Mouse (Mus musculus) embryonic fibroblast, embryonic 13.5 days (primary cell): ENCODE measurements around the gene Tprkb. TPM values are rescaled to one million over a fixed set of nuclear protein-coding genes. Genes with fewer than 3 reads are reported as not detected.
"Not testable (repeated sequence)": the region's sequence is repeated elsewhere in the genome, so short reads cannot be mapped to it uniquely, and the experiment has no call there.

Experiments
- H3K27ac ChIP-seq: 2 replicates; pipeline ENCODE4 v1.5.1; 2012; ENCODE audit warnings: low read length, control low read depth, inconsistent platforms; ENCODE audit not compliant: insufficient read depth
- H3K4me1 ChIP-seq: 2 replicates; pipeline ENCODE4 v1.6.1; 2011; ENCODE audit warnings: low read length; ENCODE audit not compliant: control insufficient read depth, insufficient read depth
- H3K4me3 ChIP-seq: 2 replicates; pipeline ENCODE4 v1.5.1; 2011; ENCODE audit warnings: mild to moderate bottlenecking, control low read depth, low read length; ENCODE audit not compliant: insufficient read depth
- CTCF ChIP-seq: IDR thresholded peaks from 2 replicates; pipeline ENCODE4 v1.5.1; 2011; ENCODE audit warnings: mild to moderate bottlenecking, control low read depth, low read length, moderate library complexity, borderline replicate concordance; ENCODE audit not compliant: insufficient read depth
- POLR2A ChIP-seq: IDR thresholded peaks from 2 replicates; pipeline ENCODE4 v1.6.1; 2011; ENCODE audit warnings: low read depth, mild to moderate bottlenecking, control low read depth, low read length, moderate library complexity
- polyA plus RNA-seq: library from polyadenylated mRNA; stranded (reverse); fragments of >200 nt; gene quantifications from 2 replicates; pipeline ENCODE4 v1.2.4, GENCODE M21; 2011; ENCODE audit warnings: low read depth; ENCODE audit not compliant: missing spikeins, insufficient read length

Gene Tprkb
- polyA plus RNA-seq, 1 experiment: 33.1 TPM

DNA sequence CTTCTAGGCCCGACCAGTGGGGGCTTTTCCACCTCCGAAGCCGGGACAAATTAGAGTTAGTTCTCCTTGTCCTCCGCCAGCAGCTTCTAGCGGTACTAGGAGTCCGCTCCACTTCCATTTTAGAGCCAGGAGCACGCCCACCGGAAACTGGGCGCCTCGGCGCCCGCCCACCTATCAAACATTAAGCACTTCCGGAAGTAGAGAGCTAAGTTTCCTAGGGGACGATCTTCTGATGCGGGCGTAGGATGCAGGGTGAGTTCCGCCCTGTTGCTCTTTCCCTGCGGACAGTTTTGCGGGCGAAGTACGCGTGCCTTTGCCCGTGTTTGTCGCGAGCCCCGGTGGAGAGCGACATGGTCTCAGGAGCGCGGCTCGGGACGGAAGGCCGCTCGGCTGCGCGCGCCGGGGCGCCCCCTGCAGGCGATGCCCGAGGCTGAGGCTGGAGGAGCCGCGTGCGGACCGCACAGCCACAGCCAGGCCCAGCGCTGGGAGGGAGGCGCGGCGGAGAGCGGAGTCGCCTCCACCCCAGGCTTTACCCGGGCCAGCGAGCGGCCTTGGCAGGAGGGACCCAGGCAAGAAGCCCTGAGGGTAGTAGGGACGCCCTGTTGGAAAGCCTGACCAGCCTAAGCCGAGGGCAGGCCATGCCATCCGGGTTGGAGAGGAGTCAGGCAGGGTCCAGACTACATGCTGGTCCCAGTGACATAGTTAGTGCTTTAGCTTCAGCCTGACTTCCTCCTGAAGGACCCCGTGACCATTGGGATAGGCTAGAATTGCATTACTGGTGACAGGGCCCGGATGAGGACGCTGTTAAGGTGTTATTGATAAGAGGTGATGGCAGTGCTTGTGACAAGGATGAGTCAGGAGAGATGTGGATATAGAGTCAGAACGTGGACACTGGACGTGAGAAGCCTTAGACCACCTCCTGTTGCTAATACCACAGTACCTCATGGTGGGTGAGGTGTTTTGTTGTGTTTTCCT, 4.2 kb downstream of the Tprkb start, which contains the start of gene Nat8f1:
Gene Nat8f1 (minus strand): TSS at position 149 of the 975 bp plus-strand sequence.
- Histone ChIP-seq H3K27ac (peak within 1 kb of the TSS; percentile 93), H3K4me3 (peak within 1 kb of the TSS; percentile 69)
- 0 out of 2 replicates have a peak, but pooled peaks have one; percentile 12 for TF ChIP-seq CTCF
- peak; percentile 61 for TF ChIP-seq POLR2A
- H3K4me1 ChIP-seq: not testable (repeated sequence)

DNA sequence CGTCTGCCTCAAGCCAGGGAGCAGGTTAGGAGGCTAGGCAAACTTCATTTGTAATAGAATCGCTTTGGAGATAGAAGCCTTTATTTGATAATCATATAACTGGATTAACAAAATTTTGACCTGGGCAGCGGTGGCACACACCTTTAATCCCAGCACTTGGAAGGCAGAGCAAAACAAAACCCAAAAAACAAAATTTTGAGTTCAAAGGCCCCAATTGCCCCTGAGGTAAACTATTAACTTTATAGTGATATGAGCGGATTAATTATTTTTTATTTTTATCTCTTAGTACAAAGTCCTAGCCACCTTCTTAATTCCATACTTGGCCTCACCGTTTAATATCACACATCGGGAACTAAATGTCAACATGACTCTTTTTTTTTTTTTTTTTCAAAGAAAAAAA, 4.9 kb downstream of the Tprkb start:
- no peak overlapping the region for H3K27ac ChIP-seq
- H3K4me3 ChIP-seq: peak overlapping the region; percentile 69
- no peaks in the 10 kb centered on the region for H3K4me1 ChIP-seq
- no peak for TF ChIP-seq CTCF
- TF ChIP-seq POLR2A: no peak

- not testable (repeated sequence) for H3K27ac ChIP-seq, H3K4me1 ChIP-seq, H3K4me3 ChIP-seq
Observed at GRCm38 (mm10) chr6:85918341-85918740, 6.7 kb downstream of the Tprkb start.

GRCm38 (mm10) chr6:85919401-85919800, 7.7 kb downstream of the Tprkb start:
- no peak overlapping the region for H3K27ac ChIP-seq
- no peaks in the 10 kb centered on the region for H3K4me1 ChIP-seq
- no peak overlapping the region for H3K4me3 ChIP-seq
- TF ChIP-seq POLR2A: no peak
- TF ChIP-seq CTCF: no peak

DNA sequence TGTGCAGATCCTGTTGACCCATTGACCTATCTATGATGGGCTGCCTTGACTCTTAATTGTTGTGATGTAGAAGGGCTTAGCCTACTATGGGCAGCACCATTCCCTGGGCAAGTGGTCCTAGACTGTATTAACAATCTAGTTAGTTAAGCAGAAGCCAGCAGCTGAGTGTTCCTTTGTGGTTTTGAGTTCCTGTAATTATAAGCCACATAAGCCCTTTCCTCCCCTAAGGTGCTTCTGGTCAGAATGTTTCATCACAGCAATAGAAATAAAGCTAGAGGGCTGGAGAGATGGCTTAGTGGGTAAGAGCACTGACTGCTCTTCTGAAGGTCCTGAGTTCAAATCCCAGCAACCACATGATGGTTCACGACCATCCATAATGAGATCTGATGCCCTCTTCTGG, 12.0 kb downstream of the Tprkb start:
- Histone ChIP-seq H3K27ac (no peak overlapping the region), H3K4me3 (no peak overlapping the region), H3K4me1 (no peaks in the 10 kb centered on the region)
- no peak for TF ChIP-seq CTCF
- TF ChIP-seq POLR2A: no peak

GRCm38 (mm10) chr6:85926709-85927108, 15.0 kb downstream of the Tprkb start:
- H3K4me1 ChIP-seq: no peaks in the 10 kb centered on the region; the same call in 1 of the 2 replicates
- TF ChIP-seq CTCF (no peak), POLR2A (no peak)
- H3K27ac ChIP-seq: no peak overlapping the region
- H3K4me3 ChIP-seq: no peak overlapping the region

DNA sequence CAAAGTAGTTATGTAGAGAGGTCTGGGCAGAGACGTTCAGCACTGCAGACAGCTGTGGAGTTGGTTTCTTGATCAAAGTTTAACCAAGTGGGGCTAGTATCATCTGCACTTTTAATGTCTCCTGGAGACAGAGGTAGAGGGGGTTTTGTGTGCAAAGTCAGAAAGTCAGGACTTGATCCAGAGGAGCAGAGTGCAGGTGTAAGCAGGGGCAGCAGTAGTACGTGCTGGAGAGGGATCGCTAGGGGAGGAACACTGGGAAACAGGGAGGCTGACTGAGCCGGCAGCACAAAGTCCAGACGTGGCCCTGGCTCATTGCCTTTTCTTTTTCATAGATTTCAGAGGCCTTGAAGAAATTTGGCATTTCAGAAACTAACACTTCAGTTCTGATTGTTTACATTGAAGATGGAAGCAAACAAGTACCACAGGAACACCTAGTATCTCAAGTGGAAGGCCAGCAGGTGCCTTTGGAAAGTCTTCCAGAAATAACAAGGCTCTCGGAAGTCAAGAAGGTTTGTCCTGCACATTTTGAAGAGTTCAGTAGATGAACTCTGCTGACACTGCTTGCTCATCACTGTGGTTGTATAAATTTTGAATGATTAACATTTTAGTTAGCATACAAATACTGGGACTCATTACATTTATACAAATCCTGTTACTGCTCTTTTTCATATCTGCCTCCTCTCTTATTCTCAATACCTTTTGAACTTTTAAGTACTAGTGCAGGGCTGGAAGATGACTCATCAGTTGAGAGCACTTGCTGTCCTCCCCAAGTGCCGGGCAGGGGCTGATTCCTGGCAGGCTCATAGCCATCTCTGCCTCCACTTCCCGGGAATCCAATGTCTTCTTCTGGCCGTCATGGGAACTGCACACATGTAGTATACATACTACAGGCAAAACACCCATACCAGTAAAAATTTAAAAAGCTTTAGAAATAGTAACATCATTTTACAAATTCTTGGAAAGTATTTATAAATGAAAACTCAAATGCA, 16.1 kb downstream of the Tprkb start:
- TF ChIP-seq CTCF: no peak
- no peak for TF ChIP-seq POLR2A
- Histone ChIP-seq H3K4me3 (no peak overlapping the region), H3K27ac (no peak overlapping the region), H3K4me1 (no peaks in the 10 kb centered on the region; the same call in 1 of the 2 replicates)

DNA sequence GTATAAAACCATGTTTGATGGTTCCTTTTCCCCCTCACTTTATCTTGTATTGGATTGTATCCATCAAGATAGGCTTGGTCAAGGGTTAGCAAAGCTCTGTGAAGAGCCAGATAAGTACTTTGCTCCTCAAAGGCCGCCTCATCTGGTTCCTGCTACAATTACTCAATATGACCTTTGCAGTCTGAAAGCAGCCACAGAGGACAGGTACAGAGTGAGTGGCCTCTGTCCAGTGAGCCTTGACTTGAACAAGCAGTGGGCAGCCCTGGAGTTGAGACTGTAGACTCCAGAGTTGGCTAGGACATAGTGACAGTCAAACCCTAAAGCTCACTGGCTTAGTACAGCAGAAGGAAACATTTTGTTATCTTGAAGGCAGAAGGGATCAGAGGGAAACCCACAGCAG, 17.6 kb downstream of the Tprkb start:
- H3K27ac ChIP-seq: no peak overlapping the region
- H3K4me3 ChIP-seq: no peak overlapping the region

DNA sequence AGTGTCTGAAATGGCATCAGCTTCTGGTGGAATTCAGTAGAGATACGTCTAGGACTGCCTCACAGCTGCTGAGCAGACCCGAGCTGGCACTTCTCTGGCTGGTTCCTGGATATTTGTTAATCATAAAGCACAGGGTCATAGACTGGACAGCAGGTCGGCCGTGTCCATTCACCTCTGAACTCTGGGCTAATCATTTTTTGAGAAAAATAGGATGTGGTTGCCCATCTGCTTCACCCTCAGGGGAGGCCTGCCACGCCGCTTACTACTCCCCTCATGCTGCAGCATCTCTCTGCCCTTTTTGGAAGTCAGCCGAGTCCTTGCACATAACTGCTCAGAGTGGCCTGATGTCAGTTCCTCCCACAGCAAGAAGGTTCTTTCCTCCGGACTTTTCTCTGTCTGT, 22.4 kb downstream of the Tprkb start:
- H3K27ac ChIP-seq: no peak overlapping the region
- TF ChIP-seq CTCF (no peak), POLR2A (no peak)
- no peaks in the 10 kb centered on the region; the same call in 1 of the 2 replicates for H3K4me1 ChIP-seq
- no peak overlapping the region for H3K4me3 ChIP-seq

More for the DNA sequence above, 17.6 kb downstream of the Tprkb start:
- H3K4me1 ChIP-seq: no peaks in the 10 kb centered on the region; the same call in 1 of the 2 replicates
- no peak for TF ChIP-seq CTCF
